Mouse (Mus musculus): ENCODE data around the gene Vmn2r95.
"Not testable (repeated sequence)": the region's sequence is repeated elsewhere in the genome, so short reads cannot be mapped to it uniquely, and the experiment has no call there.

Gene Vmn2r95

GRCm38 (mm10) chr17:18423778-18424177, at the start of gene Vmn2r95:
TSS of gene Vmn2r95 (plus strand) at chr17:18424078.
- no peak for DNase-seq

- no peak for DNase-seq
These were observed 31.8 kb downstream of the Vmn2r95 start for GRCm38 (mm10) chr17:18455619-18456140.

- DNase-seq: not testable (repeated sequence)
These were observed 34.3 kb downstream of the Vmn2r95 start for GRCm38 (mm10) chr17:18458126-18458634.

- DNase-seq: no peak
These were observed 38.8 kb downstream of the Vmn2r95 start for GRCm38 (mm10) chr17:18462695-18463094.

- DNase-seq: no peak
These were observed 56.0 kb downstream of the Vmn2r95 start for GRCm38 (mm10) chr17:18479885-18480284.

Measured in thymus, postnatal 14 days (tissue).